Mouse (Mus musculus): ENCODE measurements at regions not wholly inside any gene's neighbourhood (a gene's known extent, or its start where the extent isn't known, plus 50 kb on each side); places are given as distances from the start of the nearest gene placed in this dataset.

DNA sequence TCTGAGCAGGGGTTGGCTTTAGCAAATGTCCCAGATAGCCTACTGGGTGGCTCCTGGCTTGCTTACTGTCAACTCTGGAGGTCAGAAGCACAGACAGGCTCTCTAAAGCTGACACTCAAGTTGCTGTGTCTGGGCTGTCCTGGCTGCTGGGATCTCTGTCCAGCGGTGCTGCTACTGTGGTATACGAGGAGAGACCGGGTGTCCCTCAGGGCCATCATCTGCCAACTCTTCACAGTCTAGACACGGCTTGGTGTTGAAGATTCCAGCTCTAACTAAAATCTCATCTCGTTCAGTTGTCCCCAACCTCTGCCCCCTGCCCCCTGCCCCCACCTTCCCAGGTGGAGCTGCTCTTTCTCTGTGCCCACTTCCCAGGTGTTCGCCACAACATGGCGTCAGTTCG lies 577.1 kb upstream of the Gm19410 start:
- no peak for DNase-seq (ENCODE audit: low read depth)

GRCm38 (mm10) chr8:35189695-35190094 lies 575.9 kb upstream of the Gm19410 start:
- no peak for DNase-seq (ENCODE audit: low read depth)

GRCm38 (mm10) chr8:35192515-35192914 lies 573.1 kb upstream of the Gm19410 start:
- DNase-seq (ENCODE audit: low read depth) = no peak

- no peak for DNase-seq (ENCODE audit: low read depth)
Observed at GRCm38 (mm10) chr8:35193771-35194170, 571.8 kb upstream of the Gm19410 start.

DNA sequence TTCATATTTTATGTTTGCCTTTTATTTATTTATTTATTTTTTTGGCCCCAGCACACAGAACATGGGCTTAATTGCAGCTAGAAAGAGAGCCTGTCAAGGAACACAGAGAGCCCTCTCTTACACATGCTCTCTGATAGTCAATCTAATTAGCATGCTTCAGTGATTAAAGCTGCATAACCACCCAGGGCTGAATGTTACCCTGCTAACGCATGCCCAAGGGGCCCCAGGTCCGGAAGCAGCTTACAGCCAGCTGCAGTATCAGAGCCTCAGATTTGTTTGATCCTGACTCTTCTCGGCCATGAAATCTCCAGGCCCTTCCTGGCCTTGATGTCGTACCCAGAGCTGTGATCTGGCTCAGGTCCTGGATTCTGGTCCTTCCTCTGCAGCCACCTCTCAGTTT lies 569.4 kb upstream of the Gm19410 start:
- DNase-seq (ENCODE audit: low read depth) = no peak

DNA sequence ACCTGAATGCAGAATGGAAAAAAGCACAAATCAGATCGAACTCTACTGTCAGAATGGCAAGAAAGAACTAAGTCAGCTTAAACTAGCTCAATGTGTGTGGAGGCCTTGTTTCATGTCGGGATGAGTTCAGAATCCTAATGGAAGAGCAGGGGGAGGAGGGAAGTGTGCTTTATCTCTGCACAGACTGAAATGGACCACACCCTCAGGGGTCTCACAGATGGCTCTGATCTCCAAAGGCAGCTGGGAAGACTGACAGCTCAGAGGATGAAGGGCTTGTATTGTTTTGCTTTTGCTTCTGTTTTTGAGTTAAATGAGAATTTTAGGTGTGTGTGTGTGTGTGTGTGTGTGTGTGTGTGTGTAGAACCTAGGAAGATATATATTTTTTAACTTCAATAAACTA lies 566.8 kb upstream of the Gm19410 start:
- no peak for DNase-seq (ENCODE audit: low read depth)

GRCm38 (mm10) chr8:35201416-35201815 lies 564.2 kb upstream of the Gm19410 start:
- DNase-seq (ENCODE audit: low read depth) = no peak

DNA sequence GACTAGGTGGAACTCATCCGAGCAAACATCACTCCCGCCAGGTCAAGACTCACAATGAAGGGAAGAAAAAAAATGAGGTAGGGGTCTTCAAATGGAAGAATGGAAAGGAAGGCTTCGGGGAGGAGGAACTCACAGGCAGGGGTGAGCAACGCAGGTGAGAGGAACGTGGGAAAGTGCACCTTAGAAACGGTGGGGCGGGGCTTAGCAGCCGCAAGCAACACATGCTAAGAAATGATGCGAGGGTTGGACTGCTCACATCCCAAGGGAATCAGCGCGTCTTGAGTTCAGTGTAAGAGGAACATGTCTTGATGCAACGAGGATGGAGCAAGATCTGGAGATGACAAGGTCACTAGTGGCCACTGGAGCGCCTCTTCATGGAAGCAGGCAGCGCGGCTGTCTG lies 560.6 kb upstream of the Gm19410 start:
- no peak for DNase-seq (ENCODE audit: low read depth)

- DNase-seq (ENCODE audit: low read depth) = peak; percentile 39
Observed at GRCm38 (mm10) chr8:35205536-35205935, 560.1 kb upstream of the Gm19410 start.

GRCm38 (mm10) chr8:35206271-35206670 lies 559.3 kb upstream of the Gm19410 start:
- no peak for DNase-seq (ENCODE audit: low read depth)

DNA sequence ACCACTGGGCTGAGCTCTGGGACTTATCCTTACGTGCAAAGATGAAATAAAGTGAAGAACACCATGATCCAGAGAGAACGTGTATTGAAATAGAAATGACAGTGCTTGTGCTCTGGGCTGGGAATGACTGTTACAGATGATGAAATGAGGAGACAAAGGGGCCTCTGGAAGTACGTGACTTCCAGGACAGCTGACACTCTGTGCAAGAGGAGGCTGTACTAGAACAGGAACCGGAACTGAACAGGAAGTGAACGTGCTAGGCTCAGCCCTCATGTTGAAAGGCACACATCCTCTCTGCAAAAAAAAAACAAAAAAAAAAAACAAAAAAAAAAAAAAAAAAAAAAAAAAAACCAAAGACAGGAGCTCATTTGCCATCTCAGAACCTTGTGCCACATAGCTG lies 557.2 kb upstream of the Gm19410 start:
- peak; percentile 41 for DNase-seq (ENCODE audit: low read depth)

GRCm38 (mm10) chr8:35211506-35212452 lies 553.8 kb upstream of the Gm19410 start:
- no peak for DNase-seq (ENCODE audit: low read depth)

DNA sequence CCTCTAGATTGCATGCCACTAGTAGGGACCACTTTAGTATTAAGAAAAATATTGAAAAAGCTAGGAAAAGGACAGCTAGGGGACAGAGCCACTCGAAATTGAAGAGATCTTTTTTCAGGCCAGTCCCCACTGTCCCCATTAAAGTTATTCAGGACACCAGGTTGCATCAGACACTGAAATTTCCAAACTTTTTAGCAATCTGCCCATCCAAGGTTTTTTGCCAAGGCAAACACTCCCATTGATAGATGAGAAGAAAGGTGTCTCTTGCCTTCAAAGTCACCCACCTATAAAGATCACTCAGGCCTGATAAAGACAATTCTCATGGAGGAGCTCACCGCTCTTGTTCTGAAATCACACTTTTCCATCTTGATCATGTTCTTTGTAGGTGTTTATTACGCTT lies 552.1 kb upstream of the Gm19410 start:
- no peak for DNase-seq (ENCODE audit: low read depth)

GRCm38 (mm10) chr8:35217604-35218003 lies 548.0 kb upstream of the Gm19410 start:
- no peak for DNase-seq (ENCODE audit: low read depth)

DNA sequence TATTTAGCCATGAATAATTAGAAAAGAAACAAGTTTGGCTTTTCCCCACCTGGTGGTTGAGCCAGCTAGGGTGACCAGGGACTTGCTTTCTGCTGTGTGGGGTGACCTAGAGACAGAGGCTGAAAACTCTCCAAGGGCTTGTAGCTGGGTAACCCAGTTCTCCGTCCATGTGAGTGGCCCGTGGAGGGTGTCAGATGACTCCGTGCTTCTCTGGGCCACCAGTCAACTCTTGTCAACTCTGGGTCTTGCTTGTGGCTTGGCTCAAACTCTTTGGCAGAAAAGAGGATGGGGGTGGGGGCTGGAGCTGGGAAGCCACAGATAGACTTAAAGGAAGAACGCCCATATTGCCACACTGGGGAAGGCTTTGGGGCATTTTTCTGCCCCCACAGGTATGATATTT lies 547.3 kb upstream of the Gm19410 start:
- DNase-seq (ENCODE audit: low read depth) = no peak

- no peak for DNase-seq (ENCODE audit: low read depth)
Observed at GRCm38 (mm10) chr8:35224053-35224924, 541.3 kb upstream of the Gm19410 start.

GRCm38 (mm10) chr8:35224925-35225244 lies 540.7 kb upstream of the Gm19410 start:
- DNase-seq (ENCODE audit: low read depth) = no peak

DNA sequence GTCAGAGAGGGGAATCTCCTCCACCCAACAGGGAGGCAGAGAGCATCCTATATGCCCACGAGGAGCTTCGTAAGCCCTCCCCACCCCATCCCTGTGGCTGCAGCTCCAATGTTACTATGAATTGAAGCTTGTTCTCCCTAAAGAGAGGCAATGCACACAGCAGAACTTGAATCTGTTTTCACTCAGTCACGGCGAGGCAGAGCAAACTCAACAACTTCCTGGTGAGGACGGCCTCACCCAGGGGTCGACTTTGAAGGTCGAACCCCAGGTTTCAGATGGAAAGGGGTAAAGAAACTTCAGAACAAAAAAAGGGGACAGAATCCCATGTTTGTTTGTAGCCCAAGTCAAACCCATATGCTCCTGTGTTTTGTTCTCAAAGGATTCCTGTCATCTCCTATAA lies 538.5 kb upstream of the Gm19410 start:
- DNase-seq (ENCODE audit: low read depth) = no peak

DNA sequence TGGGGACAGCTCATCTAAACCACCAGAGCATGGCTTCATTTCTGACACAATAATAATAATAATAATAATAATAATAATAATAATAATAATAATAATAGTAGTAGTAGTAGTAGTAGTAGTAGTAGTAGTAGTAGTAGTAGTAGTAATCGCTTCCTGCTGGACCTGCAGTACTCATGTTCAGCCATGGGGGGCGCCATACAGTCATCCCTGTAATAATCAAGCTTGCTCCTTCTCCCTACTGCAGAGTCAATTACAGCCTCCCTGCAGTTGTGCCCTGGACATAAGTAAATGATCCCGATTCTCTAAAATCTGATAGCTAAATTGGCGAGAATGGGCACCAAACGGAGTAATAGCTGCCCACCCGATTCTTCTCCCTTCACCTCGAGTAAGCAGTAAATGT lies 537.1 kb upstream of the Gm19410 start:
- peak; percentile 26 for DNase-seq (ENCODE audit: low read depth)

- DNase-seq (ENCODE audit: low read depth) = no peak
Observed at GRCm38 (mm10) chr8:35233520-35234186, 531.9 kb upstream of the Gm19410 start.

DNA sequence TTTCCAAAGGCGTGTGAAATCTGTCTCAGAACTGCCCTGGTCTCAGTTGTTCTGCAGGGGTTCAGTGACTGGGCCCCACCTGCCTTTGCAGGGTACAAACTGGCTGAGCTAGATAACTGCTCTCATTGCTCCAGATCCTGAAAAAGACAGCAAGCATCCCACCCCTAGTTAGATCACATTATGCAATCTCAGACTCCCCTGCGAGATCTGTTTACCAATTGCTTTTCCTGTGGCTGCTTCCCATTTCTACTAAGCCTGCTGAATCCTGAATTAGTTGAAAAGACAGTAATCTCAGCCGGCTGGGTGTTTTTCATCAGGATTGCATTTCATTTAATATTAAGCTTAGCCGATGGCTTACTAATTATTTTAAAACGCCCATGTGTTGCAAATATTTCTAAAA lies 531.2 kb upstream of the Gm19410 start:
- DNase-seq (ENCODE audit: low read depth) = no peak

- DNase-seq (ENCODE audit: low read depth) = no peak
Observed at GRCm38 (mm10) chr8:35235815-35236509, 529.6 kb upstream of the Gm19410 start.

Measured in induced T-regulatory cell, adult 2 months (primary cell).